Mouse (Mus musculus) frontal cortex, postnatal 14 days (tissue): ENCODE data around the gene Olfr491.

Source experiments
- DNase-seq, 2 experiments: peaks; one replicate each; pipeline ENCODE4 v3.0.0; 2022; ENCODE audit warnings: low spot score in 2 of 2

Olfr491 gene

GRCm38 (mm10) chr7:108313151-108313550, at the start of gene Olfr491:
Gene Olfr491, plus strand, starts transcription at chr7:108313451.
- no peak for DNase-seq

GRCm38 (mm10) chr7:108288834-108289233, 24.4 kb upstream of the Olfr491 start, which contains the start of gene Olfr490:
Gene Olfr490, minus strand, starts transcription at chr7:108288934.
- DNase-seq: no peak

- DNase-seq: no peak
These were observed 10.3 kb downstream of the Olfr491 start, which contains the start of gene Olfr492 for GRCm38 (mm10) chr7:108323574-108323973. Gene Olfr492, minus strand, starts transcription at chr7:108323674.

GRCm38 (mm10) chr7:108346879-108347278, 33.6 kb downstream of the Olfr491 start, which contains the start of gene Olfr493:
Gene Olfr493, minus strand, starts transcription at chr7:108346979.
- no peak for DNase-seq

- DNase-seq: no peak
These were observed 51.8 kb downstream of the Olfr491 start, which contains the start of gene Olfr494 for GRCm38 (mm10) chr7:108365035-108365434. Gene Olfr494, plus strand, starts transcription at chr7:108365335.
